Mouse (Mus musculus) liver, postnatal 0 days (tissue): Measurements from ENCODE around the gene Gabbr1. TPM values are rescaled to one million over a fixed set of nuclear protein-coding genes. Genes with fewer than 3 reads are reported as not detected.

ENCODE experiments used
- ATAC-seq: fragments of 200-750 bp; cut with Nextera tagmentation; 2 replicates; pipeline ENCODE4 v1.8.0; 2017; ENCODE audit warnings: mild to moderate bottlenecking, moderate library complexity
- DNase-seq: peaks from one replicate; pipeline ENCODE4 v3.0.0-alpha.2; 2016
- H3K27ac ChIP-seq: fragments of 300-500 bp; sonication (generic); 2 replicates; pipeline ENCODE4 v1.5.1; 2014; ENCODE audit warnings: antibody characterized with exemption, moderate library complexity, mild to moderate bottlenecking, low read depth
- H3K27me3 ChIP-seq: fragments of 300-500 bp; sonication (generic); 2 replicates; pipeline ENCODE4 v1.6.1; 2014; ENCODE audit warnings: low read length, control low read depth, mixed read lengths; ENCODE audit not compliant: insufficient read depth
- H3K36me3 ChIP-seq: fragments of 300-500 bp; sonication (generic); replicated peaks from 2 replicates; pipeline ENCODE4 v1.6.1; 2014; ENCODE audit warnings: mild to moderate bottlenecking, control low read depth, low read length, moderate library complexity, mixed read lengths; ENCODE audit not compliant: insufficient read depth
- H3K4me1 ChIP-seq: fragments of 300-500 bp; sonication (generic); 2 replicates; pipeline ENCODE4 v1.6.1; 2014; ENCODE audit warnings: antibody characterized with exemption, mild to moderate bottlenecking, control low read depth; ENCODE audit not compliant: insufficient read depth
- H3K4me2 ChIP-seq: fragments of 300-500 bp; sonication (generic); 2 replicates; pipeline ENCODE4 v1.6.1; 2014; ENCODE audit warnings: low read depth, mild to moderate bottlenecking, low read length, moderate library complexity, mixed read lengths
- H3K4me3 ChIP-seq: fragments of 300-500 bp; sonication (generic); 2 replicates; pipeline ENCODE4 v1.5.1; 2014; ENCODE audit warnings: low read depth, low read length
- H3K9ac ChIP-seq: fragments of 300-500 bp; sonication (generic); replicated peaks from 2 replicates; pipeline ENCODE4 v1.6.1; 2014; ENCODE audit warnings: mild to moderate bottlenecking, moderate library complexity
- H3K9me3 ChIP-seq: fragments of 300-500 bp; sonication (generic); 2 replicates; pipeline ENCODE4 v1.6.1; 2016; ENCODE audit warnings: mild to moderate bottlenecking, control low read depth, low read length, mixed read lengths
- CTCF ChIP-seq: sonication (generic); IDR thresholded peaks from 2 replicates; pipeline ENCODE4 v1.5.1; 2016; ENCODE audit warnings: antibody characterized with exemption, low read depth
- EP300 ChIP-seq: IDR thresholded peaks from 2 replicates; pipeline ENCODE4 v1.6.1; 2016; ENCODE audit warnings: antibody characterized with exemption, low read depth, mild to moderate bottlenecking
- WGBS: fragments of 180-500 bp; shearing (Covaris S2); extraction: QIAGEN DNeasy Blood & Tissue Kit; methylation state at CpG from one replicate; pipeline ENCODE4 v1.1.7; 2014; ENCODE audit not compliant: insufficient replicate concordance; 5-methylcytosine and 5-hydroxymethylcytosine counted together
- polyA plus RNA-seq: library from polyadenylated mRNA; unstranded; fragments of >200 nt; fragmentation: Nextera tagmentation; extraction: Ambion mirVana; gene quantifications from 2 replicates; pipeline ENCODE4 v1.2.1, GENCODE M21; 2015

Gene Gabbr1
- polyA plus RNA-seq, 1 experiment from 2014 or later, result 0.46 TPM

- DNase-seq (no peak), ATAC-seq (no peak)
- no peak overlapping the region for H3K4me2 ChIP-seq
- no peaks in the 10 kb centered on the region for H3K9me3 ChIP-seq
- TF ChIP-seq CTCF (no peak), EP300 (no peak)
- no peak overlapping the region for H3K4me3 ChIP-seq
- WGBS, result 69% methylated on average over 8 of the region's 8 CpGs
- H3K27me3 ChIP-seq, result no peaks in the 10 kb centered on the region
- H3K27ac ChIP-seq, result no peak overlapping the region
- no peaks in the 10 kb centered on the region for H3K36me3 ChIP-seq
- no peak overlapping the region for H3K9ac ChIP-seq
- H3K4me1 ChIP-seq, result no peaks in the 10 kb centered on the region
Measured at GRCm38 (mm10) chr17:37070121-37070520, 24.4 kb downstream of the Gabbr1 start.

GRCm38 (mm10) chr17:37072080-37072729 is 26.4 kb downstream of the Gabbr1 start:
- Histone ChIP-seq H3K27ac (no peak overlapping the region), H3K4me3 (no peak overlapping the region), H3K4me1 (no peaks in the 10 kb centered on the region), H3K27me3 (no peaks in the 10 kb centered on the region), H3K9ac (no peak overlapping the region), H3K36me3 (no peaks in the 10 kb centered on the region), H3K4me2 (no peak overlapping the region), H3K9me3 (no peaks in the 10 kb centered on the region)
- TF ChIP-seq EP300, result no peak
- TF ChIP-seq CTCF, result no peak
- ATAC-seq (no peak), DNase-seq (no peak)
- WGBS, result 79% methylated on average over 12 of the region's 12 CpGs

GRCm38 (mm10) chr17:37072730-37073276 is 27.0 kb downstream of the Gabbr1 start:
- H3K9ac ChIP-seq, result no peak overlapping the region
- no peak for DNase-seq
- TF ChIP-seq CTCF, result no peak
- TF ChIP-seq EP300, result no peak

GRCm38 (mm10) chr17:37075181-37075580 is 29.4 kb downstream of the Gabbr1 start:
- H3K4me1 ChIP-seq, result no peaks in the 10 kb centered on the region
- no peak overlapping the region for H3K9ac ChIP-seq
- H3K4me2 ChIP-seq, result no peak overlapping the region
- no peaks in the 10 kb centered on the region for H3K27me3 ChIP-seq
- H3K27ac ChIP-seq, result no peak overlapping the region
- TF ChIP-seq EP300, result no peak
- TF ChIP-seq CTCF, result no peak
- H3K4me3 ChIP-seq, result no peak overlapping the region
- DNase-seq (no peak), ATAC-seq (no peak)
- no peaks in the 10 kb centered on the region for H3K9me3 ChIP-seq
- WGBS, result 78% methylated on average over 6 of the region's 6 CpGs
- no peaks in the 10 kb centered on the region for H3K36me3 ChIP-seq

More at GRCm38 (mm10) chr17:37072730-37073276, 27.0 kb downstream of the Gabbr1 start:
- Histone ChIP-seq H3K4me1 (no peaks in the 10 kb centered on the region), H3K4me2 (no peak overlapping the region), H3K27me3 (no peaks in the 10 kb centered on the region), H3K27ac (no peak overlapping the region), H3K4me3 (no peak overlapping the region), H3K36me3 (no peaks in the 10 kb centered on the region), H3K9me3 (no peaks in the 10 kb centered on the region)
- no peak for ATAC-seq
- WGBS, result 61% methylated on average over 11 of the region's 11 CpGs

- Histone ChIP-seq H3K4me2 (no peak overlapping the region), H3K27me3 (no peaks in the 10 kb centered on the region)
Measured at GRCm38 (mm10) chr17:37075766-37076165, 30.0 kb downstream of the Gabbr1 start.

GRCm38 (mm10) chr17:37078193-37078592 is 32.4 kb downstream of the Gabbr1 start:
- H3K27me3 ChIP-seq, result no peaks in the 10 kb centered on the region
- no peaks in the 10 kb centered on the region for H3K36me3 ChIP-seq
- ATAC-seq, result no peak
- no peak for TF ChIP-seq CTCF
- no peak for TF ChIP-seq EP300
- no peak overlapping the region for H3K4me3 ChIP-seq
- H3K9me3 ChIP-seq, result no peaks in the 10 kb centered on the region
- no peak for DNase-seq
- no peak overlapping the region for H3K4me2 ChIP-seq
- no peak overlapping the region for H3K9ac ChIP-seq
- WGBS, result 60% methylated on average over 1 of the region's 1 CpGs
- H3K4me1 ChIP-seq, result no peaks in the 10 kb centered on the region
- H3K27ac ChIP-seq, result no peak overlapping the region

More at GRCm38 (mm10) chr17:37075766-37076165, 30.0 kb downstream of the Gabbr1 start:
- Histone ChIP-seq H3K9me3 (no peaks in the 10 kb centered on the region), H3K4me1 (no peaks in the 10 kb centered on the region), H3K9ac (no peak overlapping the region), H3K4me3 (no peak overlapping the region), H3K36me3 (no peaks in the 10 kb centered on the region), H3K27ac (no peak overlapping the region)
- no peak for ATAC-seq
- TF ChIP-seq CTCF (no peak), EP300 (no peak)
- no peak for DNase-seq
- 78% methylated on average over 2 of the region's 2 CpGs for WGBS

GRCm38 (mm10) chr17:37078990-37079389 is 33.2 kb downstream of the Gabbr1 start:
- no peak overlapping the region for H3K27ac ChIP-seq
- no peak overlapping the region for H3K4me2 ChIP-seq
- no peaks in the 10 kb centered on the region for H3K4me1 ChIP-seq
- 62% methylated on average over 2 of the region's 2 CpGs for WGBS
- H3K36me3 ChIP-seq, result no peaks in the 10 kb centered on the region
- H3K27me3 ChIP-seq, result no peaks in the 10 kb centered on the region
- no peak for DNase-seq
- H3K9ac ChIP-seq, result no peak overlapping the region
- no peak overlapping the region for H3K4me3 ChIP-seq
- H3K9me3 ChIP-seq, result no peaks in the 10 kb centered on the region
- ATAC-seq, result no peak
- TF ChIP-seq EP300 (no peak), CTCF (no peak)
